Mouse (Mus musculus): ENCODE data around the gene Atf7. TPM values are rescaled to one million over a fixed set of nuclear protein-coding genes. Genes with fewer than 3 reads are reported as not detected.

Gene Atf7
- polyA plus RNA-seq, 1 experiment: 13.2 TPM

DNA sequence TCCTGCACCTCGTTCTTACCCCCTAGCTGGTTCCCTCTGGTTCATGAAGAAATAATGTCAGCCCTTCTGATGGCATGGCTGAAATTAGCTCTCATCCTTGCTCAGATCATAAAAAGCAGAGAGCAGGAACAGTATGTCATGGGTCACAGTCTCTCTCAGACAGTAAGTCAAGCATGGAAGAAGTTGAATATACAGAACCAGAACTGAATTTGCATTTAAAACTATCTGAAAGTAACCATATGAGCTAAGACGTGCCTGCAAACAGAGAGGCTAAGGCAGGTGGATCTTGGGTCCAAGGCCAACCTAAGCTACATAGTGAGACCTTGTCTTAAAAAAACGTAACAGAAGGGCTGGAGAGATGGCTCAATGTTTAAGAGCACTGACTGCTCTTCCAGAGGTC lies 112.3 kb downstream of the Atf7 start:
- no peak for TF ChIP-seq GATA1 (IDR thresholded peaks at IDR 0.05; ENCODE audit: low read length)

DNA sequence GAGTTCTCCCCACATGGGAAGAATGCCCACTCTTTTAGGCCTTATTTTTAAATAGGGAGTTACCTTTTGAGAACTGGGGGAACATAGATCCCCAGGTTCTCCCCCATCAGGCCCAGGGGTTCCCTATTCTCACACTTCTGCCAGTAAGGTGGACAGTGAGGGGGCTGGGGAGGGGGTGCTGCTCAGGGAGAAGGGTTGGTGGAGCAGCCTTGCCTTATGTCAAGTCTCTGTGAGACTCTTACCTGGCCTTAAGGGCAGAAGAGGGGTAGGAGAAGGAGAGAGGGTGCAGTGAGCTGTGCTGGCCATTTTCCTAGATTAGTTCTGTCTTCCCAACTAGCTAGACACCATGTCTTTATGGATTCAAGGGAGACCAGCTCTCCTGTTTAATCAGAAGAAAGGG lies 112.8 kb downstream of the Atf7 start:
- TF ChIP-seq GATA1 (IDR thresholded peaks at IDR 0.05; ENCODE audit: low read length): no peak

DNA sequence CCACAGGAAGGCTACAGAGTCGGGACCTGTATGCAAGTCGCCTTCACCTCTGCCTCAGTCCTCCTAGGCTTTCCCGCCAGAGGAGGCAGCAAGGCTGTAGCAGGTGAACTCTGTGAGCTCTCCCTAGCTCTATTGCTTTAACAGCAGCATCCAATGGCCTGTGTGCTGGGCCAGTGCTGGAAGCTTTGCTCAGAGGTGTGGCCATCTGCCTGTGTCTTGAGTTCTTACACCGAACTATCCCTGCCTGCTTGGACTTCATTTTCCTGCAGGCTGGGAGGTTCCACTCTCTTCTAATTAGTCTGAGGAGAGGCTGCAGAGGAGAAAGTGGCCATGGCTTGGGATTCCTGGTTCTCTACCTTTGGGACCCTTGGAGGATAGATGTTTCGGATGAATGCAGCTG lies 113.3 kb downstream of the Atf7 start:
- TF ChIP-seq GATA1 (IDR thresholded peaks at IDR 0.05; ENCODE audit: low read length): no peak

DNA sequence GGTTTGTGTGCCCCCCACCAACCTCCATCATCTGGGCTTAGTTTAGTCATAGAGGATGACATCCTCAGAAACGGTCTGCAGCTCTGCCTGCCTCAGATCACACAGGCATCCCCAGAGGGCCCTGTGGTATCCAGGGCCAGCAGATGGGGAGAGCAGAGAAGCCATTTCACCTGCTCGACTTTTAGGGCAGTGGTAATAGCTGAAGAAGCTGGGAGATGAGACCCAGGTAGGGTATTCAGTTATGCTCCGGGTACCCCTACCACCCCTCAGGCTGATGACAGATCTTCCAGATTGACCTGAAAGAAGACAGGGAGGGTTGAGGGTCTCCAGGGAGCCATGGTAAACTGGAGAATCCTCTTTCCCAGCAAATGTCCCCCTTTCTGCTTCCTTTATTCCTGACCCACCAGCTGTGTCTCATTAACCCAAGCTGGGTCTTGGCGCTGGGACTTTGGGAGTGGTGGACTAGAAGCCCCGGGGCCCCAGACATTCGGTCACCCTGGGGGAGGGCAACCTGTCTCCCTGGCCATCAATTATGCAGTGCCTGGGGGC lies 113.9 kb downstream of the Atf7 start:
- no peak for TF ChIP-seq GATA1 (IDR thresholded peaks at IDR 0.05; ENCODE audit: low read length)

DNA sequence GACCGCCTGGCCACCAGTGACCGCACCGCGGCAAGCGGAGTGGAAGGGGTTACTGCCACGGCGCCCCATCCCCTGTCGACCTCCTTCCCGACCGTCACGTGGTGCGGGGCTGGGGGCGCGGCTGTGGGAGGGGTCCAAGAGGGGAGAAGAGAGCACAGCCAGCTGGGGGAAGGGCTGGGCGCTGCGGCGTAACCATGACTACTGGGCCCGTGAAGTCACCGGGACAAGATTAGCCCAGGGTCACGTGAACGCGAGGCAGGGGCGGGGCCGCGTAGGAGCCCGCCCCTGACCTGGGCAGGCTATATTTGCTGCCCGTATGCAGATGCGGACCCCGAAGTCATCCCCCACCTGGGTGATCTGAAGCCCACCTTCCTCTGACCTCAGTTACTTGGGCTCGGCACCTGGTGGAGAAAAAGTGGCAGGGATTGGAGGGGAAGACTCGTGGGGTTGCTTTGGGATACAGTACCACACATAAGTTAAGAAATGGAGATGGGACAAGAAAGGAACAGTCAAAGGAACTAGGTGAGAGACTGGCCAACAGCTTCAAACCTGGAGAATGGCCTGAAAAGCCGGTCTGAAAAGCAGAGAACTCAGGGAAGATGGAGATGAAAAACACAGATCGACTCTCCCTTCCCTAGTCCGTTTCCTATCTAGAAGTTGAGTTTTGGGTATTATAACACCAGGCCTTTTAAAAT lies 114.5 kb downstream of the Atf7 start:
- TF ChIP-seq GATA1 (IDR thresholded peaks at IDR 0.05; ENCODE audit: low read length): no peak

DNA sequence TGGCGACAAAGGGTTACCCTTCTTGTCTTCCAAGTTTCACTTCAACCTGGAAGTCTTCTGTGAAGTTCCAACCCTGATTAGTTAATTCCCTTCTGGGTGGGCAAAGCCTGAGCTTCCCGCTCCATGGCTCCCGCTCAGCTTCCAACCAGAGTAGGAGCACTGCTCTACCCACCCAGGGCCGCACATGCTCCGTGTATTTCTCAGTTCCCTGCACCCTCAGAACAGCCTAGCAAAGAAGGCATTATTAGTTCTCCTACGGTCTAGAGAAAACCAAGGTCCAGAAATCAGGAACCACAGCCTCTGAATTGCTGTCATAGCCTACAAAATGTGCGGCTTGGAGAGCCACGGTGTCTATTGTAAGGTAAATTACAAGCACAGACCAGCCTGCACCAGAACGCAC lies 115.2 kb downstream of the Atf7 start:
- no peak for TF ChIP-seq GATA1 (IDR thresholded peaks at IDR 0.05; ENCODE audit: low read length)

DNA sequence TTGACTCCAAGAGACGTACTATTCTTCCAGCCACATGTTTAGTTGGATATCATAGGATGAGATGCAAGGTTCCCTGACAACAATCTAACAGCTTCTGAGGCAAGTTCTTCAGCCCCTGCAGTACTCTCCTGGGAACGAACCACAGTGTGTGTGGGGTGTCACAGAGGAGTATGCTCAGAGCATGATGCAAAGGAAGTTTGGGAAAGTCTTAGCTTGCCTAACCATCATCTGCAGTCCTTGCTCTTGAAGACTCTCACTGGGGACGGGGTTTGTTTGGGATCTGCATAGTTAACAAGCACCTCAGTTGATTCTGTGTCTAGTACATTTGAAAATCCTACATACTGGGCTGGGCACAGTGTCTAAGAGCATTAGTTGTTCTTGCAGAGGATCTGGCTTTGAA lies 116.9 kb downstream of the Atf7 start:
- TF ChIP-seq GATA1 (IDR thresholded peaks at IDR 0.05; ENCODE audit: low read length): no peak

DNA sequence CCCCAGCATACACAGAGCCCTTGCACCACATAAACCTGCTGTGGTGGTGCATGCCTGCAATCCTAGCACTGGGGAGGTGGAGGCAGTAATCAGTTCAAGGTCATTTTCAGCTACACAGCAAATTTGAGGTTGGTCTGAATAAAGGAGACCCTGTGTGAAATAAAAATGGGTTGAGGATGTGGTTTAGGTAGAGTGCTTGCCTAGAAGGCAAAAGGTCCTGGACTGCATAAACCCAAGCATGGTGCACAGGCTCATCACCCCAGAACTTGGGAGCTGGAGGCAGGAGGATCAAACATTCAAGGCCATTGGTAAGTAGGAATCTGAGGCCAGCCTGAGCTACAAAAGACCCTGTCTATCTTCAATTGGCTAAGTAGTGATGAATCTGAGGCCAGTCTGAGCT lies 117.7 kb downstream of the Atf7 start:
- no peak for TF ChIP-seq GATA1 (IDR thresholded peaks at IDR 0.05; ENCODE audit: low read length)

DNA sequence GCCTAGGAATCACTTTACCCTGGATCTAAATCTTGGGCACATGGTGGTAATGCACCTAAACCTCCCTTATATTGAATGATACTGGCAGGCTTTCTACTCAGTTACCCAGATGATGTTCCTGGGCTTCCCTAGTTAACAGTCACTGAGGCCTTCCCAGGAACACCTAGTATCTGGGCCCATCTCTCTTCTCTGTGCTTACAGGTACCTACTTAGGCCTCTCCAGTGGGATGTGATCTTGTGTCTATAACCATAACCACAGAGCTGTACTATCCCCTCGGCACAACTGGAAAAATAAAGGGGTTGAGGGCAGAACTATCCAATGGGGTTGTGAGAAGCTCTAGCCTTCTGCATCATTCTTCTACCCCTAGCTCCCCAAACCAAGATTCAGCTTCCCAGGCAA lies 118.4 kb downstream of the Atf7 start:
- no peak for TF ChIP-seq GATA1 (IDR thresholded peaks at IDR 0.05; ENCODE audit: low read length)

DNA sequence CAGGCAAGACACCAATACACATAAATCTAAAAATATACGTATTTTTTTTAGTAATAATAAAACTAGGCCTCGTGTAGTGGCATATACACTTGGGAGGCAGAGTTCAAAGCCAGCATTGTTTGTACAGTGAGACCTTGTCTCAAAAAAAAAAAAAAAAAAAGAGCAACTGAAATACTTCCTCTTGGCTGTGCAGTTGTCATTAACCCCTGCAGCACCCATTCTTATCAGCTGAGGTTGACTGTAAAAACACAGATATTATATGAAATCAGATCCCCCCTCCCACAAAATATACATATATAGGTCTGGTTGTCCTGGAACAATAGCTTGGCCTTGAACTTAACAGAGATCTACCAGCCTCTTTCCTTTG lies 118.8 kb downstream of the Atf7 start:
- no peak for TF ChIP-seq GATA1 (IDR thresholded peaks at IDR 0.05; ENCODE audit: low read length)

DNA sequence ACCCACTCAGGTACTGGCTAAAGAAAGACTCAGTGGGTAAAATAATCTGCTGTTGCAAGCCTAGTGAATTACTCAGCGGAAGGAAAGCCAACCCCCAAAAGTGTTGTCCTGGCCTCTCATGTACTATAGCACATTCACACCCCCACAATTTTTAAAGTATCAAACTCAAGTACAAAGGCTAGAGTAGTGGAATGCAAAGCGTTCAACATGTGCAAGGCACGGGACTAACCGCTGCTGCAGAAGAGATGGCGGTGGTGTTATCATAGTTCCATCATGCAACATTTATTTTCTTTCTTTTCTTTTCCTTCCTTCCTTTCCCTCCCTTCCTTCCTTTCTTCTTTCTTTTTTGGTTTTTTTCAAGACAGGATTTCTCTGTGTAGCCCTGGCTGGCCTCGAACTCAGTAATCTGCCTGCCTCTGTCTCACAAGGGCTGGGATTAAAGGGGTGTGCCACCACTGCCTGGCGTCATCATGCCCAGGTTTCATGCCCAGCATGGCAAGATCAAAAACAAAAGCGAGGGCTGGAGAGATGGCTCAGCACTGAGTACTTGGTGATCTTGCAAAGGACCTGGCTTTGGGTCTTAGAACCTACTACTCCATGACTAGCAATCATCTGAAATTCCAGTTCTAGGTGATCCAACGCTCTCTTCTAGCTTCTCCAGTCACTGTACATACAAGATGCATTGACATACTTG lies 119.3 kb downstream of the Atf7 start:
- no peak for TF ChIP-seq GATA1 (IDR thresholded peaks at IDR 0.05; ENCODE audit: low read length)

DNA sequence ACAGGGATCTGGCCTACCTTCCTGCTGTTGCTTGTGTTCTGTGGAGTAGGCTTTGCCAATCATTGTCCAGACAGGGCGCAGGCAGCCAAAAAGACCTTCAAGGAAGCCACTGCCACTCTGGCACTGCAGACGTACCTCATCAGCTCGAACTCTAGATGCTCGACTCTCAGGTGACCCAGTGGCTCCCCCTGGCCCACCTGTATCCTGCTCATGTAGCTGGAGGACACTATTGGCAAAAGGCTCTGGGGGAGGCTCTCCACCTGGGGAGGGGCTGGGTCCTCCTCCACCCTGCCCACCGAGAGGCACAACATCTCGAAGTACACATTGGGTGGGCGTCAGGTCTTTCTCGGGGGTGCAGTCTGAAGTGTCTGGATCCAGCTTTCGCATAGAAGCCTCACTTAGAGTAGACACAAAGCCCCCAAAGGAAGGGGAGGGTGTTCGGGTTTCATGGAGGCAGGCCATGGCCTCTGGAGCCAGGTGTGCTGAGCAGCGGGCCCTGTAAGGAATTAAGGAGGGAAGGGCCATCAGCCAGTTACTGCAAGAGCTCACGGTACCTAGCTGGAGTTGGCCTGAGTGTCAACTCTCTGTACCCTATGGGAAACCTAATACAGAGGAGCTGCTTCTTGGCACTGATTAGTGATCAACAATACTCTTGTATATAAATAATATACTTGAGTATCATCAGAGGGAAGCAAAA lies 120.0 kb downstream of the Atf7 start:
- TF ChIP-seq GATA1 (IDR thresholded peaks at IDR 0.05; ENCODE audit: low read length): no peak

DNA sequence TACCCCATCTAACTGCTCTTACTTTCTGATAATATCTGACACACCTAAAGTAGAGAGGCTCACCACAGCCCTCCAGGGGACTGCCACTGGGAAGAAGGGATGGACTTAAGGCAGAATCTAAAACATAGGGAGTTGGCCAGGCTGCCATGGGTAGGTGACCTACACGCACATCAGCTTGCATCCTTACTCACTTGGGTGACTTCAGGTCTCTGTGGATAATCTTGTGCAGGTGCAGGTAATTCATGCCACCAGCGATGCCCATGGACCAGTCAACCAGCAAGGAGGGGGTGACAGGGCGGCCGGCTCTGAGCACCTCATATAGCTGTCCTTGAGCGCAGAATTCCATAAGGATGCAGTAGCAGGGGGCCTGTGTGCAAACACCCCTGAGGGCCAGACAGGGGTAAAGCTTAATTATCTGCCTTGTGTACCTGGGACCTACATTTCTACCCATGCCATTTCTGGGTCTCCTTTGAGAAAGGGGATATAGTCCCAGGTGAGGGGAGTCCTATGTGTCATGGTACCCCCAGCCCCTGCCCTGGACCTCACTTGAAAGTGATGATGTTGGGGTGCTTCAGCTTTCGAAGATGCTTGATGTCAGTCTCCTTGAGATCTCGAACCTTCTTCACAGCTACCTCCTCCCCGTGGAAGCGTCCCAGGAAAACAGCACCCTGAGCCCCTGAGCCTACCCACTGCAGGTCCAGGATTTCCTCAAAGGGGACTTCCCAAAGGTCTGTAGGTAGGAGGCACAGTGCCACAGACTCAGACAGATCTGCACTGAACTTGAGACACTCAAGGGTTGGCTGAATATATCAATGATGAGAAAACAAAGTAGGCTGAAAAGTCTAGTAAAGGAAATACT lies 121.1 kb downstream of the Atf7 start:
- TF ChIP-seq GATA1 (IDR thresholded peaks at IDR 0.05; ENCODE audit: low read length): no peak

DNA sequence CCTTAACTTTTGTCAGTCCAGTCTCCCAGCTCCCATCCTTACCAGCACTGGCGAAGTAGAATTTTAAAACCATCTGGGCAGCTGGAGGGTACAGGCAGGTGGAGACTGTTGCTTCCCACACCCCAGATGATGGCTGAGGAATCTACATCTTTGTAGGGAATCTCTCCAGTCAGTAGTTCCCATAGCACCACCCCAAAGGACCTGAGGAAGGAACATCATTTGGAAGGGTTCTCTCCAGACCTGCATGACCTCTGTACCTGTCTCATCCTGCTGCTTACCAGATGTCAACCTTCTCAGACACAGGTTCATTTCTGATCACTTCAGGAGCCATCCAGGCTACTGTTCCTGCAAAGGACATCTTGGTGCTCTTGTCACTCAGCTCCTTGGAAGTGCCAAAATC lies 121.8 kb downstream of the Atf7 start, which contains the start of gene Gm10337:
Gene Gm10337, plus strand, starts transcription at position 276 of the 400 bp plus-strand sequence.
- TF ChIP-seq GATA1 (IDR thresholded peaks at IDR 0.05; ENCODE audit: low read length): no peak

DNA sequence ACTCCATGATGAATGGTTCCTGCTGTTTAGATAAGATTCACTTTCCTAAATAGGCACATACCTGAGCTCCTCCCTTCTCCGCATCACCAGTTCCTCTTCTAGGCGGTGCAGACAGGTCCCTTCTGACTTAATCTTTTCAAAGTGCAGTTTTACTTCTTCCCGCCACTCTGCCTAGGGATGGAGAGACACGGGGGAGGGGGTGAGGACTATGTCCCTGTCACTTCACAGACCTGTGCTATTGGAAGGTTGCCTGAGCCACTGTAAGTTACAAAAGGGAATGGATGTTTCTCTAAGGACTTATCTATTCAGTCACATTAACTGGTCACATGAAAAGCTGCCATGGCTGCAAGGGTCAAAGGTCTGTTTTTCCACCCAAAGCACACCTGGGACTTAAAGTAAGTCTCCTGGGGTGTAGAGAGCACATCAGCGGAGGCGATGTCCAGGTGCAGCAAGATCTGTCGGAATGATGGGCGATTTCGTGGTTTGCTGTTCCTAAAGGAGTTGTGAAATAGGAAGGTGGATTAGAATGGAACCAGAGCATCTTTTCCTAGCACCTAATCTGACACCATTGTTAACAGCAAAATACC lies 122.9 kb downstream of the Atf7 start:
- TF ChIP-seq GATA1 (IDR thresholded peaks at IDR 0.05; ENCODE audit: low read length): no peak

All from G1E-ER4 (cell line).